Mouse (Mus musculus) left cerebral cortex, adult 9 months (tissue): Measurements from ENCODE around the gene Hcfc1r1.
A peak's percentile ranks its signal among the peaks of the same experiment; 100 is the strongest.

ENCODE experiments used
- DNase-seq, 2 experiments: peaks; one replicate each; pipeline ENCODE4 v3.0.0; 2022; ENCODE audit warnings: low spot score in 2 of 2

The Hcfc1r1 gene

DNA sequence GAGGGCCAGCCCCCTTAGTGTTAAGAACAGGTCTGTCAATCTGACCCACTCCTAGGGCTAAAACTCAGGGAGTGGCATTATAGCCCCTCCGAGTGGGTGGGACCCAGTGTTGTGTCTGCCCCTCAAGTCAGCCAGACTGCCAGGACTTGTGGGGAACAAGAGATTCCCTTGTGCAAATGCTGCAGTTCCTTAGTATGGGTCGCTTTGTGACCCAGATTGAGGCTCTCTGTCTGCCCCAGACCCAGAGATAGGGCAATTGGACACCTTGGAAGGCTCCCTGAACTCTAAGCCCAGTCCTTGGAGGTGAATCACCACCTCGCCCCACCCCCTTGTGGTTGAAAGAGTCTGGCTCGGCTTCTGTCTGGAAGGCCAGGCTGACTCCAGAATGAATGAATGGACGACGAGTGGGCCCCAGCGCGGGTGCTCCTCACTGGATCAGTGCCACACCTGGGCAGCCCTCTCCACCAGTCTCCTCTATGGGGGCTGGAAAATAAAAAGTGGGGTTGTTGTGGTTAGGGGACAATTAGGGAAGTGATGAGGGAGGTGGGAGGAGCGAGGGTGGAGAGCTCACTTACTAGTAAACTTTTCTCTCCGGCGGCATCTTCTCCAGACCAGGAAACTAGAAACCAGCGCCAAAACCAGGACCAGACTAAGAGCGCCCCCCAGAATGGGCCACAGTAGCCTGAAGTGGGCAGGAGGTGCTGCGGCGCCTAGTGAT lies 2.3 kb downstream of the Hcfc1r1 start:
- DNase-seq: no peak

GRCm38 (mm10) chr17:23676473-23677031 lies 3.2 kb downstream of the Hcfc1r1 start:
- no peak for DNase-seq

- peak in 1 of 2 experiments; percentile 72 for DNase-seq
Measured at GRCm38 (mm10) chr17:23677236-23677679, 3.9 kb downstream of the Hcfc1r1 start, which contains the start of gene Tnfrsf12a. Gene Tnfrsf12a (minus strand): TSS chr17:23677468.

GRCm38 (mm10) chr17:23679127-23679835 lies 5.9 kb downstream of the Hcfc1r1 start, which contains the start of gene Cldn6:
Gene Cldn6 (plus strand): TSS chr17:23679249.
- no peak for DNase-seq

DNA sequence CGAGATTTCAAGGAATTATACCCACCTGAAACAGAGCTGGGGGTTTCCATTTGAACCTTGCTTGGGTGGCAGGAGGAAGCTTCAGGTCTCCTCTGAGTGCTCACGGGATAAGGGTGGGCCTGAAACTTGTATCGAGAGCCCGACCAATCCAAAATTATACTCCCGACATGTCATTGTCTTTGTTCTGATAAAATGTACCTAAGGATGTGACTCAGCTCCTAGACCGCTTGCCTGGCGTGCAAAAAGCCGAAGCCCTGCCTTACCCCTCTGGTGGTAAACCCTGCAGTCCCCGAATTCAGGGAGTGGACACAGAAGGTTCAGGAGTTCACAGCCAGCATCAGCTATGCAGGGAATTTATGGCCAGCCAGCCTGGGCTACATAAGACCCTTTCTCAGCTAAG lies 6.9 kb downstream of the Hcfc1r1 start:
- no peak for DNase-seq

DNA sequence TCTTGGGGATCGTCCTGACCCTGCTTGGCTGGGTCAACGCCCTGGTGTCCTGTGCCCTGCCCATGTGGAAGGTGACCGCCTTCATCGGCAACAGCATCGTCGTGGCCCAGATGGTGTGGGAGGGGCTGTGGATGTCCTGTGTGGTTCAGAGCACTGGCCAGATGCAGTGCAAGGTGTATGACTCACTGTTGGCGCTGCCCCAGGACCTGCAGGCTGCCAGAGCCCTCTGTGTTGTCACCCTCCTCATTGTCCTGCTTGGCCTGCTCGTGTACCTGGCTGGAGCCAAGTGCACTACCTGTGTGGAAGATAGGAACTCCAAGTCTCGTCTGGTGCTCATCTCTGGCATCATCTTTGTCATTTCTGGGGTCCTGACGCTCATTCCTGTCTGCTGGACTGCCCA lies 7.7 kb downstream of the Hcfc1r1 start:
- DNase-seq: no peak

DNA sequence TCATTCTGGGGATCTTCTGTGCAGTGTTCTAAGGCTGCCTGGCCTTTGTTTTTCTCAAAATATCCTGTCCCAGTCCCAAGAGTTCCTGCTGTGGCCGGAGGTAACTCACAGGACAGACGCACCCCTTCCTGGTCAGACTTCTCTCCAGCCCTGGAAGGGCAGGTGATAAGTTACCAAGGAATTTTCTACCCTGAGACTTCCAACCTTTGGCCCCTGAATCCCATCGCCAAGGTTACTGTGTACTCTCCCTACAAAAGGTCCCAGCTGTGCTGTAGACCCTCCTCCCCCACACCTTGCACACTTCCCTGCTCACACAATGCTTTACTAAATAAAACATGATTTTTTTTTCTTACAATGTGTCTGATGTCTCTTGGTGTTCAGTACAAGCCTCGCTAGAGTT lies 8.7 kb downstream of the Hcfc1r1 start:
- no peak for DNase-seq

GRCm38 (mm10) chr17:23682530-23682929 lies 9.1 kb downstream of the Hcfc1r1 start:
- DNase-seq: no peak

DNA sequence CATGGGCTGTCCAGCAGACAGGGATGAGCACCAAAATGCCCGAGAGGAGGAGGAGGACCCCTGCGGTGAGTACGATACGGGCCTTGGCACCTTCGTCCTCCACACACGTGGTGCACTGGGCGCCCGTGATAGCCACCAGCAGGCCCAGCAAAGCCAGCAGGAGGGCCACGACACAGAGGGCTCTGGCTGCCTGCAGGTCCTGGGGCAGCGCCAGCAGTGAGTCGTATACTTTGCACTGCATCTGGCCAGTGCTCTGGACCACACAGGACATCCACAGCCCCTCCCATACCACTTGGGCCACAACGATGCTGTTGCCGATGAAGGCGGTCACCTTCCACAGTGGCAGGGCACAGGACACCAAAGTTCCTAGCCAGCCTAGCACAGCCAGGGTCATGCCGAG lies 9.8 kb downstream of the Hcfc1r1 start:
- no peak for DNase-seq

GRCm38 (mm10) chr17:23683856-23684672 lies 10.7 kb downstream of the Hcfc1r1 start, which contains the start of gene Cldn9:
Gene Cldn9 (minus strand): TSS chr17:23684026.
- DNase-seq: no peak

DNA sequence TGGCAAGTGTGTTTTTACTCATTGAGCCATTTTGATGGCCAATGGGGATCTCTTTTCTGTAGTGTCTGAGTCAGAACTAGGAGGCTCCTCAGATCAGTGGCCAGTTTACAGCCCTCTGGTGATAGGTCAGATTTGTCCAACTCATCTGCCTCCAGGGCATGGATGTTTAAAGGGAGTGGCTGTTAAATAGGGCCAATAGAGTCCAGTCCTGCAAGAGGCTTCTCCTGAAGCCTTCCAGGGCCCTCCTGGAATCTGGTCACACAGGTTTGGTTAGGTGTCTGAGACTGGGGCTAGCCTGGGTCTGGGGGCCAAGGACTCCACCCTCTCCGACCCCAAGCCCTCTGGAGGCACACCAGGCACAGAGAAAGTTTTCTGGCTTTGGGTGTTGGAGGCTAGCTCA lies 21.1 kb downstream of the Hcfc1r1 start:
- DNase-seq: no peak

GRCm38 (mm10) chr17:23695801-23696200 lies 22.4 kb downstream of the Hcfc1r1 start:
- no peak for DNase-seq

GRCm38 (mm10) chr17:23699131-23700077 lies 26.0 kb downstream of the Hcfc1r1 start:
- DNase-seq: no peak

GRCm38 (mm10) chr17:23700079-23700478 lies 26.7 kb downstream of the Hcfc1r1 start:
- DNase-seq: peak; percentile 73 to 92

DNA sequence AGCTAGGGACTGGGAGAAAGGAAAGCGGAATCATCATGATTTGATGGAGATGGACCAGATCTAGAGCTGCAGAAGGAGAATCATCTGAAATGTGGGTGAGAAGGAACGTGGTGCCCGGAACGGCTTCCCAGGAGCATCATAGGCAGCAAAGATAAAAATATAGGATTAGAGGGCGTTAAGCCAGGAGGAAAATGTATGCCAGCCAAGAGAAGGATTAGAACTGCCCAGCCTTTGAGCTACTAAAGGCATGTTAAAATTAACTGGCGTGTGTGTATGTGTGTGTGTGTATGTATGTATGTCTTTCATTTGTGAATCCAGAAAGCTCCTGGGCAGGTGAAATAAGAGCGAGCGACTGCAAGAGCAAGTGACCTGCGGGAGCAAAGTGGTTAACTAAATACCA lies 29.9 kb downstream of the Hcfc1r1 start:
- DNase-seq: peak in 1 of 2 experiments; percentile 36

DNA sequence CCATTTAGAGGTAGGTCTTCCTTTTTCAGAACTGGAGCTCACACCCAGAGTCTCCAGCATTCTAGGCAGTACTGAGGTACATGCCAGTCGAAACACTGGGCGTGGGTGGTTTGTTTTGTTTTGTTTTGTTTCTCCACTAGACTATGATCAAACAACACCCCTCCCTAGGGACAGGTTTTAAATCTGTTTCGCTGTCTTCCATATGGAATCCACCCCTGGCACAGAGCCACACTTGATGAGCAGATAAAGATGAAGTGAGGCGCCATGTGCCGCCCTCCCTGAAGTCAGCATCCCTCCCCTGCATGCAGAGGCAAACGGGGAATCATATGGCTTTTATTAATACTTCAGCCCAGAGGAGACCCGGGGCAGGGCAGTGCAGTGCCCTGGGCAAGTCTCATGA lies 31.3 kb downstream of the Hcfc1r1 start:
- DNase-seq: peak in 1 of 2 experiments; percentile 32

- no peak for DNase-seq
Measured at GRCm38 (mm10) chr17:23705525-23706104, 32.2 kb downstream of the Hcfc1r1 start.

DNA sequence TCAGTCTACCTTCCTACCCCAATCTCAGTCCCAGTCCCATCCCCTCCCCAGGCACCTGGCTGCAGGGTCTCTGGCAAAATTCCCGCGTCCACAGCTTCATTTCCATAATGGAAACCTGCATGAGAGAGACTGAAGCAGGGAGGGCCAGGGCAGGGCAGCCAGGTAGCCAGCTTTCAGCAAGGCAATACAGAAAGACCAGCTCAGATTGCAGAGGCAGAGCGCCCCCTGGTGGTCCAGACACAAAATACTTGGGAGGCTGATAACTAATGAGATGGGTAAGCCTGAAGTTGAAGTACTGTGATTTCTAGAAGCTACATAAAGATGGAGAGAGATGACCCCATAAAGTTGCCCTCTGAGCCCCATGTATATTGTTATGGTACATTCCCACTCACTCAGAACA lies 32.8 kb downstream of the Hcfc1r1 start:
- peak in 1 of 2 experiments; percentile 77 for DNase-seq

DNA sequence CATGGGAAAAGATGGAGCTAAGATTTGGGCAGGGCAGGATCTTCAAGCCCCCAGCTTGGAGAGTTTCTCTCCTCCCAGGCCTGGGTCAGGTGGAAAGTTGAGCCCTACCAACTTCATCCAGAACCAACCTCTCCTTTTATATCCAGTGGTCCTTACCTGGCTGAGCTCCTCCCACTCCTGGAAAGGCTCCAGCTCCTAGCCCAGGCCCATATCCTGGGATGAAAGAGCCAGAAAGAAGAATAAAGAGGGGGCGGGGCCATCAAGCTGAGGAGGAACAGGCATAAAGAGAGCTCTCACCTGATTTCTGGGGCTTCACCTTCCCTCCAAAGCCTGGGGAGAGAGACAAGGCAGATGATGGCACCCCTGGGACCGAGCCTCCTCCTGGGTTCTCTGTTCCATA lies 43.6 kb downstream of the Hcfc1r1 start:
- DNase-seq: no peak

- DNase-seq: no peak
Measured at GRCm38 (mm10) chr17:23719455-23719854, 46.1 kb downstream of the Hcfc1r1 start.
